Mouse (Mus musculus) brain, embryonic 14.5 days (tissue): ENCODE results near the gene Dpp3.

Experiments used
- CTCF ChIP-seq: fragments of 200-500 bp; IDR thresholded peaks from 2 replicates; pipeline ENCODE4 v1.5.1; 2012; ENCODE audit warnings: inconsistent platforms, mild to moderate bottlenecking, moderate library complexity, borderline replicate concordance; ENCODE audit not compliant: insufficient read depth, insufficient read length; ENCODE audit errors: extremely low read depth
- POLR2A ChIP-seq: fragments of 200-500 bp; IDR thresholded peaks from 2 replicates; pipeline ENCODE4 v1.6.1; 2012; ENCODE audit warnings: mild to moderate bottlenecking, inconsistent platforms, borderline replicate concordance; ENCODE audit not compliant: poor library complexity, insufficient read depth, insufficient read length, severe bottlenecking; ENCODE audit errors: extremely low read depth

- TF ChIP-seq CTCF, result peak; percentile 84
- TF ChIP-seq POLR2A, result 0 out of 2 replicates have a peak, but pooled peaks have one; percentile 15
Measured at GRCm38 (mm10) chr19:4961928-4962601, 34.0 kb upstream of the Dpp3 start, which contains the start of gene Mrpl11.
